Mouse (Mus musculus) retina, postnatal 1 day (tissue): ENCODE results near the gene Ripk3.
A peak's percentile ranks its signal among the peaks of the same experiment; 100 is the strongest.

ENCODE experiments used
- DNase-seq: peaks from one replicate; pipeline ENCODE4 v3.0.0-alpha.2; 2012

Ripk3 gene

DNA sequence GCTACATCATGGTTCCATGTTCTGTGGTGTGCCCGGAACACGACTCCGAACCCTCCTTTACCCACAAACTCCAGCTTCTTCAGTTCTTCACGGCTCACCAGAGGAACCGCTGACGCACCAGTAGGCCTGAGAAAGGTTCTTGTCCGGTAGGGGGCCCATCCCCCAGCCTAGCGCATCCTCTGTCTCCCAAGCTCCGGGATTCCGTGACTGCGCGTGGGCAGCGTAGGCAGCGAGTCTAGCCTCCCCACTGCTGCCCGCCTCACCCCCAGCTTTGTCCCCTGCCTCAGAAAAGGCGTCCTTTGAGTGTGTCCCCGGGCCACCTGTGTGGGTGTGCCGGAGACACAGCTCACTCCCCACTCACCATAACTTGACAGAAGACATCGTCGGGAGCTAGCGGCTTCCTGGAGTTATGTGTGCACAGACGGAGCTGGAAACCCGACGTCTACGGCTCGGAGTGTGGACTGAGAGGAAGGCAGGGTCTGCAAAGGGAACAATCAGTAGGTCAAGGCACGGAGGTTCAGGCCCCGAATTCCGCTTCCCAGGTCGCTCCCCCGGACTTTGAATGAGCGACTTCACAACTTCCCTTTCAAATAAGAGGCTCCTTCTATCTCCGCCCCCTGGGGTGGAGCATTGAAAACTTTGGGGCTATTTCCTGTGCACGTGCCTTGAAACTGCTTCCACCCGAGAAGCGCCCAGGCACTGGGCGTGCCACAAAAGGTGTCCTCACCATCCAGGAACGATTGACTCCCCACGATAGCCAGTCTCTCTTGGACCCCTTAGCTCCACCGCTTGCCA lies at the start of gene Ripk3:
Gene Ripk3, minus strand, starts transcription at position 610 of the 795 bp plus-strand sequence.
- peak; percentile 30 for DNase-seq

DNA sequence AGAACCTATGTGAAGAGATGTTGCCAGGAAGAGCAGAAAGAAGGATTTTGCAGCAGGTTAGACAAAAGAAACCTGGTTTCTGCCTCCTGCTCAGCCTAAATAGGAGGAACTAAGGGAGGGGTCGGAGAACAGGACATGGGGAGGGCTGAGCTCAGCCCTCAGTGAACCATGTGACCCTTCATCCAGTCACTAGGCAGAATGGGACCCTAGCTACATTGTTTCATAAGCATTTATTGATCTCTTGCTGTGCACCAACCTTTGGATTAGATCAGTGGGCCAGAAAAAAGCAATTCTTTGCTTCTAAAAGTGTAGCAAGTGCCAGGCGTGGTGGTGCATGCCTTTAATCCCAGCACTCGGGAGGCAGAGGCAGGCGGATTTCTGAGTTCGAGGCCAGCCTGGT lies 49.6 kb upstream of the Ripk3 start:
- DNase-seq, result no peak

DNA sequence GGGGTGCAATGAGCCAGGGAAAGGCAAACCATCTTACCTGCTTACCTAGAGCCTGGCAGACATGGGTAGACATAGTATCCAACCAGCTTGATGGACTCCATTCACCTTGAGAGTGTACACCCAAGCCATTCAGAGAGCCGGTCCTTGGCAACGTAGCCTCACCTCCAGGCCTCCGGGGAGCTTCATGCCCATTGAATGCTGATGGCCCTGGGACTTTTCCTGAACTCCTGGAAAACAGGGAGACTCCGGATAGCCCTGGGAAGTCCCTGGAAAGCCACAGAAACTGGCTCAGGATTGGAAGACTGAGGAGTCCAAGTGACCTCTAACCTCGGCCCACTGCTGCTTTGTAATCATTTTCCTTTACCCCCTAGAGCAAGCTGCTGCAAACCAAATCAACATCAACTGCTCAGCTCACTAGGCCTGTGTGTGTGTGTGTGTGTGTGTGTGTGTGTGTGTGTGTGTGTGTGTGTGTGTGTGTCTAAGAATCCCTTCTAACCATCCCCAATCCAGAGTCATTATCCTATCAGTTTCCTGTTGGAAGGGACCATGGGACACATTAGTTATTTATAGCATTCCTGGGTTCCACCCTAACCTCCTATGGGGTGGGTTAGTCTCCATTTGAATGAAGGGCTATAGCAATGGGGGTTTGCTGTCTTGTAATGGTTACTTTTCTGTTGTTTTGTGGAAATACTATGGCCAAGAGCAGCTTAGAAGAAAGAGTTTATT lies 46.3 kb upstream of the Ripk3 start:
- DNase-seq, result no peak

DNA sequence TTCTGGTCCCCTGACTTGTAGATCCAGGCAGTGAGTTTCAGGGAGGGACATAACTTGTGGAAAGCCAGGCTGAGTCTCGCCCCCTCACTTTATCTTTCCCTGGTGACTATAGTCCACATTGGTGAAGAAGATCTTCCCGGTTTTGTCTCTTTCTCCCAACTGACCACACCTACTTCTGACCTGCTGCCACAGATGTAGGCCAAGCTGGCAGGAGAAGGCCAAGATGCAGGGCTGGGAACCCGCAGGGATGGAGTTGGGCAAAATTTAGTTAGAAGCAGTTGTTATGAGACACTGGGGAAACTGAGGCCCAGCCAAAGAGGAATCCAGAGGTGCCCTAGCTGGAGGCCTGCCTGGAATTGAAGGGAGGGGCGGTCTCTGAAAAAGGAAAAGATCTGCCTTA lies 44.5 kb upstream of the Ripk3 start:
- DNase-seq, result no peak

DNA sequence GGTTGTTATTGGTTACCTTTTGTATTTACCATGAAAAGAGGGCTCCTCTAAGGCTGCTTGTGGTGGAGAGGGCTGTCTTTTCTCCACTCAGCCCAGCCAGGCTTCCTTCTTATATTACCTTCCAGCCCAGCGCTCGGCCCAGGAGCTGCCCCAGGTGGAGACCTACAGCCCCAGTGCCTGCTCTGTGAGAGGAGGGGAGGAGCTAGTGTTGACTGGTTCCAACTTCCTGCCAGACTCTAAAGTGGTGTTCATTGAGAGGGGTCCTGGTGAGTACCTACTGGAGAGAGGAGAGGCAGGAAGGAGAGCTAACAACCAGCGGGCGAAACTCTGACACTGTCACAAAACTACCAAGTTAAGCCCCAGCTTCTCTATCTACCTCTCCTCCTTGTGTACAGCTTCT lies 41.7 kb upstream of the Ripk3 start:
- DNase-seq, result no peak

DNA sequence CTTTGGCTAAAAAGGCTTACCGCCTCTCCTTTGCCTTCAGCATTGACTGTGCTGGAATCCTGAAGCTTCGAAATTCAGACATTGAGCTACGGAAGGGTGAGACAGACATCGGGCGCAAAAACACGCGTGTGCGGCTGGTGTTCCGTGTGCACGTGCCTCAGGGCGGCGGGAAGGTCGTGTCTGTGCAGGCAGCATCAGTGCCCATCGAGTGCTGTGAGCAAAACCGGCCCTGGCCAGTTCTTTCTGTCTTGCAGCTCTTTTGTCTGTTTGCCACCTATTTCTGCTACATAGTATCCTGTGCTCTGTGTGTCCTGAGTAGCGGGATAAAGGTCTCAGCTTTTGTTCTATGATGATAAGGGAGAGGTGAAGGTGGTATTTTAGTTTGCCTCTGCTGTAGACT lies 41.2 kb upstream of the Ripk3 start:
- no peak for DNase-seq

DNA sequence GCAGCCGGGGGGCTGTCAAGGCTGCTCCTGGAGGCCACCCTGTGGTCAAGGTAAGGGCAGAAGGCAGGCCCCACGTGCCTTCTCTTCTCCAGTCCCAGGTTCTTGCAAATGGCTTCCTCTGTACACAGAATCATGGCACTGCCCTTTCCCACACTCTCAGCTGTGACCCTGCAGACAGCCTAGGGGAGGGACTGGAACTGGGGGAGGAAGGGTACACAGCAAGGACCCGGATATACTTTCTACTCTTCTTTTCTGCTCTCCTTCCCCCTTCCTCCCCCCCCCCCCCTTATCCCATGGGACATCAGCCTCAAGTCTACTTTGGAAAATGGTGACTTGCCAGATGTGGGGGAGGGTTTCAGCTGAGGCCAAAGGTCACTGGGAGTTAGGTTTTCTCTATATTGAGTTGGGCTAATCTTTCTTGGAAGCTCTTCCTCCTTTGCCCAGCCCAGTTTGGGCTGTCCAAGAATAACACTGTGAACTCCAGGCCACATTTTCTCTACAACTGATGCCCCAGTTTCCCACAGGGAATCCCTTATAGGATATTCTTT lies 40.1 kb upstream of the Ripk3 start:
- no peak for DNase-seq

DNA sequence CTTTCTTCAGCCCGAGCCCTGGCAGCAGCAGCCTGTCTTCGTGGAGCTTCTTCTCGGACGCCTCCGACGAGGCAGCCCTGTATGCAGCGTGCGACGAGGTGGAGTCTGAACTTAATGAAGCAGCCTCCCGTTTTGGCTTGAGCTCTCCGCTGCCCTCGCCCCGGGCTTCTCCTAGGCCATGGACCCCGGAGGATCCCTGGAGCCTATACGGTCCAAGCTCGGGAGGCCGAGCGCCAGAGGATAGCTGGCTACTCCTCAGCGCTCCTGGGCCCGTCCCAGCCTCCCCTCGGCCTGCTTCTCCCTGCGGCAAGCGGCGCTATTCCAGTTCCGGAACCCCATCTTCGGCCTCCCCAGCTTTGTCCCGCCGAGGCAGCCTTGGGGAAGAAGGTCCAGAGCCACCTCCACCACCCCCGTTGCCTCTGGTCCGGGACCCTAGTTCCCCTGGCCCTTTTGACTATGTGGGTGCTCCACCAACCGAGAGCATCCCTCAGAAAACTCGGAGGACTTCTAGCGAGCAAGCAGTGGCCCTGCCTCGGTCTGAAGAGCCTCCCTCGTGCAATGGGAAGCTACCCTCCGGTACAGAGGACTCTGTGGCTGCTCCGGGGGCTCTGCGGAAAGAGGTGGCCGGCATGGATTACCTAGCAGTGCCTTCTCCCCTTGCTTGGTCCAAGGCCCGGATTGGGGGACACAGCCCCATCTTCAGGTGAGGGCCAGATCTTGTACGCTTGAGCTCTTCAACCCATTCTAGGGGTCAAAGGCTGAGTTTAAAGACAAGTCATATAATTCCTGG lies 38.1 kb upstream of the Ripk3 start:
- DNase-seq, result peak; percentile 40

DNA sequence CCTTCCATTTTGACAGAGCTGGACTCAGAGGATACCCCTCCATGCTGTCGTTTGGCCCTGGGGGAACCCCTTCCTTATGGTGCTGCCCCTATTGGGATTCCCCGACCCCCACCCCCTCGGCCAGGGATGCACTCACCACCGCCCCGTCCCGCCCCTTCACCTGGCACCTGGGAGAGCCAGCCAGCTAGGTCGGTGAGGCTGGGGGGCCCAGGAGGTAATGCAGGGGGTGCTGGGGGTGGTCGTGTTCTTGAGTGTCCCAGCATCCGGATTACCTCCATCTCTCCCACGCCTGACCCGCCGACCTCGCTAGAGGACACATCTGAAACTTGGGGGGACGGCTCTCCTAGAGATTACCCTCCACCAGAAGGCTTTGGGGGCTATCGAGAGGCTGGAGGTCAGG lies 37.5 kb upstream of the Ripk3 start:
- no peak for DNase-seq

DNA sequence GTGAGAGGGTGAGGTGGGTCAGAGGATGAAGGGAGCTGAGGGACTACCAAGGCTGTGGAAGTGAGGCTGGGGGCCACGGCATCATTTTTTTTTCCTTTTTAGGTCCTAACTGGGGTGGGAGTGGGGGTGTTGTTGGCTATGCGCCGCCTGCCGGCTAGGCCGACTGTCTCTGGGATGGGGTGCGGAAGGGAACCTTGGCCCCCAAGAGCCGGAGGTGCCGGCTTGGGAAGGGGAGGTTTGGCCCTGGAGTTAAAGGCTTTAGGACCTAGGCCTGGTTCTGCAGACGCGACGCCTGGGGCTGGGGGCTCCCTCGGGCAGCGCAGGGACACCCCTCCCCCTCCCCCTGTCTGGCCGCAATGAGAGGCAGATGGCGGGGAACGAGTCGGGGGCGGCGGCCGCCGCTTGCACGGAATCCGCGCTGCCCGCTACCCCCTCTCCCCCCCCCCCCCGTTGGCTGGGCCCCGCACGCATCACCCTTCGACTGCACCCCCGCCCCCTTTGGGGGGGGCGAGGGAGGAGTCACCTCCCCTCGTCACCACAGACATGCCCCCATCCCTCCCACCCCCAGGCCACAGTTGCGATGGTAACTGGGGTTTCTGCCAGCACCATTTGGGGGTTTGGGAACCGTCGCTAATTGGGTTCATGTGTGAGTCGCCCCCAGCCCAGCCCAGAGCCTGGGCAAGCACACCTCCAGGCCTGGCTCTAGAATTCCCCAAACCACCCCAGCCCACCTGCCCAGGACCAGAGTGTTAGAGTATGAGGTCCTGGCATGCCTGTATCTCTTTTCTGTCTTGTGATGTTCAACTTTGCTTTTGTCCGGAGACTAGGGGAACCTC lies 36.8 kb upstream of the Ripk3 start:
- peak; percentile 74 for DNase-seq

DNA sequence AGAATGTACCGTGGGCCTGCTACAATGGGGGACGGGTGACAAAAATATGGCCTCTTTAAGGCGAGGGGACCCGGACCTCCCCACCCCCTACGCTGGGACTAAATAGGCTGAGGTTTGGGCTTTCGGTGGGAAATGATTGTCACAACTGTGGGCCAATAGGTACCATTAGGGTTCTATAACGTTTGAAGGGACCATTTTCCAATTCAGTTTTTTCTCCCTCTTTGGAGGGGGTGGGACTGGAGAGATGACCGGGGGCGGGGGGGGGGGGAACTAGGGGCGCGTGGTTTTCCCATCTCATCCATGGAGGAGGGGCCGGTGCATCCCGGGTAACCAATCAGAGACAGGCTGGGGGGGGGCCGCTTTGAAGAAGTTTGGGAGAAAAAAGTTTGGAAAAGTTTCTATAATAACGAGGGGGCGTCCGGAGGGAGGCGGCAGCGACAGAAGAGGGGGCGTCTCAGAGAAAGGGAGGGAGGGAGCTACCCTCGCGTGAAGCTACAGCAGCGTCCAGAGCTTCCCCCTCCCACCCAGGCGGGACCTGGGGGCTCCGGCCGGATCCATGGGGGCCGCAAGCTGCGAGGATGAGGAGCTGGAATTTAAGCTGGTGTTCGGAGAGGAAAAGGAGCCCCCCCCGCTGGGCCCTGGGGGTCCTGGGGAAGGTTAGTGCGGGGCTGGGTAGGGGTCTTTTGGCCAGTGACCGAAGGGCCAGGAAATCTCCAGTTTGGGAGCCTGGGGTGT lies 36.0 kb upstream of the Ripk3 start:
- peak; percentile 68 for DNase-seq

DNA sequence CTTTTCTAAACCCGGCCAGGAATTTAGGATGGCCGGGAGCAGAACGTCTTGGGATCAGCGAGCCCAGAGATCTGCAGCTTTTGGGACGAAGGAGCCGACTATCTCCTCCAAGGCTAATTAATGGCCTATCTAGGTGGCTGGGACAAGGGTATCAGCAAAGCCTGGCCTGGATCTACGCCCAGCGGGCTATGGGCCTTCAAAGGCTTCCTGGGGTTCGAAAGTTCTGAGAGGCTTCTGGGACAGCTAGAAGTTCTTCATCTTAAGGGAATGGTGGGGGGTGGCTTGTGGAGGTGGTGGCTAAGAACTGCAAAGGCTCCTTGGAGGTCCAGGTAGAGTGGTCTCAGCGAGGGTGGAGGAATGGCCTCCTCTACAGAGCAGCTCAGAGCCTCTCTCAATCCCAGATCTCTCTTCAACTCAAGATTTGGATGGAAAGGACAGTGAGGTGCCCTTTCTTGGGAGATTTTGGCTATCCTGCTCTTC lies 35.4 kb upstream of the Ripk3 start:
- peak; percentile 77 for DNase-seq

DNA sequence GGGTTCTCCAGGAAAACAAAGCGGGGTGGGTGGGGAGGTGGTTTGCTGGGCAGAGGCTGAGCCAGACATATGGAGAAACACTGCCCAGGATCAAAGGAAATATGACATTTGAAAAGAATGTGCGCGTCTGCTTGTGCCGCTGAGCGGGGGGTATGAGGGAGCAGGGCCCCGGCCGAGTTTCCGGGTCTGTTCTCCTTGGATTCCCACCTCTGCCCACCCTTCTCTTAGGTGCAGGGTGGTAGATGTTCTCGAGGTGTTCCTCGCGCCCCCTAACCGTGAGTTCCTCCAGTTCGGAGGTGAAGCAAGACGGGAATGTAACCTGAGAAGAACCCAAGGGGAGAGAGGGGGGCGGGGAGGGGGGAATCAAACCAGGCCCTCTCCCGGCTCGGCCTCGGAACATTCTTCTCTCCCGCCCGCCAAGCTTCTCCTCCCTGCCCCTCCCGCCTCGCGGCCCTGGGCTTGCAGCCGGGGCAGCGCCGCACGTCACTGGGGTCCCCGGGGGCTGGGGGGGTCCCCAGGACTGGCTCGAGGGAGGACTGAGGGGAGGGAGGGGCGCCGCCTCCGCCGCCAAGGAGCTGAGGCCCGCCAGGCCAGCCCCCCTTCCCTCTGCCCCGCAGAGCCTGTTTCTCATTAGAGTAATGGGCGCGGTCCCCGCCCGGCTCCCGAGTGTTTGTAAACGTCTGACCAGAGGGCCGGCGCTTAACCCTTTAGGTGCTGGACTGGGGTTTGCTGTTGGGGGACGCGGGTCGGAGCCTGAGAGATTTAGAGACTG lies 34.5 kb upstream of the Ripk3 start, which contains the start of gene Nfatc4:
Gene Nfatc4, plus strand, starts transcription at position 154 of the 772 bp plus-strand sequence.
- DNase-seq, result peak; percentile 93

DNA sequence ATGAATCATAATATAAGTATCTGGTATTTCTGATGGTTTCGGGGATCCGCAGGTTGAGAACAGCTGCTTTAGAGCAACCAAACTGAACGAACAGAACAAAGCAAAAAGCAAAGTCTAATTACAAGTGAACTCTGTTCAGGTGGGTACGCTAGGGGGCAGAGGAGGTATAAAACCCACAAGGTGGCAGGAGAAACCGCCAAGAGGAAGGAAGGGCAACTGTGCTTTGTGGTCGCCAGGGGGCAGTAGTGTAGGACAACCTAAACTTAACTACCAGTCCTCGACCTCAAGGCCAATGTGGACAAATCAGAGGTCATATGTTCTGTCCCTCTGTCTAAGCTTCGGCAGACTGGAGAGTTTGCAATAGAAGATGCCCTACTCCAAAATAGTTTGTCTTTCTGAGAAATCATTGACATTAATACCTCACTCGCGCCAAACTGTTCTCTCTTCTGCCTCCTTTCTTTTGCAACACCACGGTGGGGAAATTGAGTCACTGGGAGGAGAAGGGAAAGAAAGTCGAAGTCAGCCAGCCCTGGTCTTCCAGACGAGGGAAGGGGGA lies 33.8 kb upstream of the Ripk3 start:
- DNase-seq, result peak; percentile 92

DNA sequence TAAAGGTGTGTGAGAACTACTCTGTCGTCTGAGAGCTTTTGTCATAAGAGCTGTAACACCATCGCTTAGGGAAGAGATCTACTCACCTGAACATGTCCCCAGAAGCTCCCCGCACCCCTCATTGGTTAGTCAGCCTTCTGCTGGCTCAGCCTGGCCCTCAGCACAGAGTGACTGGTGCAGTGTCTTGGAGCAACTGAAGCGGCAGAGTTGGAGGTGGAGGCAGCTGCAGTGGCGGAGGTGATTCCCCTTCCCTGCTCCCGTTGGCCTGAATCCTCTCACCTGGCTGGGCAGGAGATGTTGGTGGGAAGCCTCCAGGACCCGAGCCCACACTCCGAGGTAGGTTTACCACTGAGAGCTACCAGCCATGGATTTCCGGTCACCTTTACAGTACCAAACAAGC lies 31.9 kb upstream of the Ripk3 start:
- no peak for DNase-seq

DNA sequence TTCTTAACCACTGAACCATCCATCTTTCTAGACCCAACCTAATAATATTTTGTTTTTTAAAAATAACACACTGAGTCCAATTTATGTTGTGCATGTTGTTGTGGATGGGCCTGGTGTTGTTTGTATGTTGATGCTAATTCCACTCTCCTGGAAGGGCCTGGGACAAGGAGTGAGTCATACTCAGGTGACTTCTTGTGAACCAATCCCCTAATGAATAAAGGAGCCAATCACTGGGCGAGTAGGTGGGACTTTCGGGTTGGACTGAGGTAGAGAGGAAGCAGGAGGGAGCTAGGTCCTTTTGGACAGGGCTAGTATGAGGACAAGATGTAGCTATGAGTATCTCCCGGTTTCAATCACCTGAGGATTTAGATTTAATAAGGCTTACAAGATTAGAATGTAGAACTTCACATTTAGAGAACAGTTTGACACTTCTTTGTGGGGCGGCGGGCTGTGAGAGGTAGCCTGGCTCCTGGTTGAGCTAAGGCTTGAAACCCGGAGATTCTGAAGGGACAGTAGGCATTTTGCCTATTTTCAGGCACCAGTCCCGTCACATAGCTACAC lies 31.3 kb upstream of the Ripk3 start:
- no peak for DNase-seq

DNA sequence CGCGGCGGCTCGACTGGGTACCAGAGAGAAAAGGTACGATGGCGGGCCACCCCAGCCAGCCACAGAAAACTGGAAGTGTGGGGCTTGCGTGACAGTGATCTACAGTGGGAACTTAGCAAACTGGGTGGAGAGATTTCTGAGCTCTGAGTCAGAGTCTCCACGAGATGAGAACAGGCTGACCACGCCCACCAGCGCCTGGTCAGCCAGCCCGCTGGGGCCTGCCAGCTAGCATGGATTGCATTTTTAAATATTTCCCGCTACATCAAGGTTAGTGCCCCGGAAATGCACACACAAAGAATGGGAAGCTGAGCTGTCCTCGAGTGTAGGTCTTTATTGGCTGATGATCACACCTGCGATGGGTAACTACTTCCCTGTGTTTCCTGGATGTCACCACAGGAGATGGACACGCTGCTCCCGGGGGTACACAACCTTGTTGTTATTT lies 26.7 kb upstream of the Ripk3 start:
- peak; percentile 63 for DNase-seq

DNA sequence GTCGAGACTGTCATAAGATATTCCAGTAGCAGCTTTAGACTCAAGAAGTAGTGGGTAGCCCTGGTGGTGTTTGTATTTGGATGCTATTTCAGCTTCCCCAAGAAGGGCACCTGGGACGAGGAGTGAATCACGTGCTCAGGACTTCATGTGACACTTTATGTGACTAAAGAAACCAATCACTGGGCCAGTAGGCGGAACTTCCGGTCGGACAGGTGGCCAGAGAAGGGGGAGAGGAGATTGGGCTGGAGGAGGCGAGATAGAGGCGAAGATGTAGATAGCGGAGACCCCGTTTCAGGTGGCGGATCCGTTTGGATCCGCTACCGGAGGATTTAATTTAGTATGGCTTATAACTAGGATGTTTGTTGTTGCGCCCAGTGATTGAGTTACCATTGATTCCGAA lies 26.2 kb upstream of the Ripk3 start:
- peak; percentile 88 for DNase-seq

DNA sequence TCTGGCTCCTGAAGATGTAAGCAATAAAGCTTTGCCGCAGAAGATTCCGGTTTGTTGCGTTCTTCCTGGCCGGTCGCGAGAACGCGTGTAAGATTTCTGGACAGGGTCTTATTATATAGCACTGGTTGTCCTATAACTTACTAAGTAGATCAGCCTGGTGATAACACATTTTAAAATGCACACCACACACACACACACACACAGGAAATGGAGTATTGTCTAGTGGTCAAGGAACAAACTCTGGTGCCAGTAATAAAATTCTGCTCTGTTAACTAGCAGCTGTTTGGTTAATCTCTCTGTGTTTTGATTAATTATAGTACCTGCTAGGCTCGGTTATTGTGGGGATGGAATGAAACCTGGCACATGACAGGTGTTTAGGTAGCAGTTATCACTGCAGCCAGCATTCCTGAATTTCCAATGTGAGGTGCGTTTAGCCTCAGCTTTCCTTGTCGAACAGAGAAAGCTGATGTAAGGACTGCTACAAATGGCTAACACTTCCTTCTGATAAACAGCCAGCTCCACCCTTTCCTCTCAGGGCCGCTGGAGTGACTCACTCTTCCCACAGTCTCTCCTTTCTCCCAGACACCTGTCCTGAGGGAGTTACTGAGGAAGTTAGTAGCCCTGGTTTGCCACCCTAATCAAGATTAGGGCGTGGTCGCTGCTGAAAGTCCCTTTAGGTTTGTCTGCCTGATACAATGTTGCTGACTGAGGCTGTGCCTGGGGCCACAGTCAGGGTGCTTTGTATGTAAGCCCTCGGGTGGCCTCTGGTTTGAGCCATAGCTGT lies 6.9 kb upstream of the Ripk3 start:
- no peak for DNase-seq
